Mouse (Mus musculus) megakaryocyte, embryonic 14.5 days (primary cell): ENCODE results near the gene Ptprn. TPM values are rescaled to one million over a fixed set of nuclear protein-coding genes. Genes with fewer than 3 reads are reported as not detected.

Experiments
- H3K27me3 ChIP-seq: replicated peaks from 2 replicates; pipeline ENCODE3; 2012; ENCODE audit warnings: inconsistent platforms
- H3K36me3 ChIP-seq: replicated peaks from 2 replicates; pipeline ENCODE3; 2012; ENCODE audit warnings: low read length, inconsistent platforms, mixed read lengths
- H3K4me1 ChIP-seq: 2 replicates; pipeline ENCODE4 v1.6.1; 2012; ENCODE audit warnings: inconsistent platforms
- H3K4me3 ChIP-seq: replicated peaks from 2 replicates; pipeline ENCODE3; 2012; ENCODE audit warnings: moderate library complexity, mild to moderate bottlenecking, inconsistent platforms
- H3K9me3 ChIP-seq: 2 replicates; pipeline ENCODE4 v1.6.1; 2012; ENCODE audit warnings: inconsistent platforms
- FLI1 ChIP-seq: IDR thresholded peaks from 2 replicates; pipeline ENCODE4 v1.6.1; 2012; ENCODE audit warnings: low read length, inconsistent platforms, mixed read lengths
- GATA1 ChIP-seq: IDR thresholded peaks from 3 replicates; pipeline ENCODE4 v1.6.1; 2012; ENCODE audit warnings: mixed read lengths, low read length, inconsistent platforms, borderline replicate concordance
- polyA plus RNA-seq: library from polyadenylated mRNA; stranded (reverse); fragments of >175 nt; gene quantifications from 2 replicates; pipeline ENCODE4 v1.2.3, GENCODE M21; 2012; ENCODE audit warnings: low replicate concordance; ENCODE audit not compliant: insufficient read depth

The Ptprn gene
- polyA plus RNA-seq, 1 experiment: 12.4 TPM

DNA sequence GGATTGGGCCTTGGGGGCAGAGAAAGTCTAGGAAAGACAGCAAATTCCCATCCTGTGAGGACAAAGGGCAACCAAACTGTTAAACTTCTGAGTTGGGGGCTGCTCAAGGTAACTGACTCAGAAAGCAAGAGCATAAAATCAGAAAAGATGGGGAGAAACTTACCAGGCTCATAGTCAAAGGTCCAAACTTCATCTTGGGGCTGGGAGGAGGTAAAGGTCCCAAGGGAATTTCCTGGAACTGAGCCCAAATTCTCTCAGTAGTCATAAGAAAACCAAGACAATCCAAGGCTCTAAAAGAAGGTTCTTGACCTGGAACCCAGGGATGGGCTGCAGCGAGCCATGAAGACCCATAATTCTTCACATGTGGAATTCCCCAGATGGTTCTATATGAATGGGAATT, 63.1 kb downstream of the Ptprn start:
- H3K36me3 ChIP-seq: peaks cover 91% of the 10 kb centered on the region
- no peaks in the 10 kb centered on the region for H3K9me3 ChIP-seq
- H3K4me1 ChIP-seq: peaks cover 27% of the 10 kb centered on the region
- no peak overlapping the region for H3K4me3 ChIP-seq
- H3K27me3 ChIP-seq: no peaks in the 10 kb centered on the region
- TF ChIP-seq GATA1 (no peak), FLI1 (no peak)

Other genes starting within 250 kb of the Ptprn start
- gene Nhej1, start 139.3 kb downstream of the Ptprn start, polyA plus RNA-seq: 0.66 TPM in 1 of 2 replicates, not detected in the other
- not detected in 2 replicates for gene Slc23a3, start 130.6 kb downstream of the Ptprn start, polyA plus RNA-seq
- 34.3 and 35.1 TPM in 2 replicates for gene Cnppd1, start 121.8 kb downstream of the Ptprn start, polyA plus RNA-seq
- 42.4 and 48.9 TPM in 2 replicates for gene Retreg2, start 121.7 kb downstream of the Ptprn start, polyA plus RNA-seq
- gene Zfand2b, start 95.9 kb downstream of the Ptprn start, polyA plus RNA-seq: 20.4 and 28.1 TPM in 2 replicates
- 6.4 and 12.6 TPM in 2 replicates for gene Abcb6, start 84.1 kb downstream of the Ptprn start, polyA plus RNA-seq
- gene Ankzf1, start 72.4 kb downstream of the Ptprn start, polyA plus RNA-seq: 0.68 and 8.0 TPM in 2 replicates
- gene Atg9a, start 72.3 kb downstream of the Ptprn start, polyA plus RNA-seq: 58.1 and 99.4 TPM in 2 replicates
- gene Glb1l, start 53.7 kb downstream of the Ptprn start, polyA plus RNA-seq: 0.47 and 1.1 TPM in 2 replicates
- gene Stk16, start 53.7 kb downstream of the Ptprn start, polyA plus RNA-seq: 195 and 221 TPM in 2 replicates
- 283 and 585 TPM in 2 replicates for gene Tuba4a, start 44.6 kb downstream of the Ptprn start, polyA plus RNA-seq
- gene A630095N17Rik, start 32.4 kb downstream of the Ptprn start, polyA plus RNA-seq: not detected in 2 replicates
- gene Dnajb2, start 28.1 kb downstream of the Ptprn start, polyA plus RNA-seq: 97.0 and 100 TPM in 2 replicates
- gene Resp18, start 13.9 kb upstream of the Ptprn start, polyA plus RNA-seq: 0.26 TPM in 1 of 2 replicates, not detected in the other
- gene Dnpep, start 53.5 kb upstream of the Ptprn start, polyA plus RNA-seq: 165 and 178 TPM in 2 replicates
- gene Des, start 95.8 kb upstream of the Ptprn start, polyA plus RNA-seq: 0.11 TPM in 1 of 2 replicates, not detected in the other
- 48.7 TPM in 1 of 2 replicates, not detected in the other for gene Speg, start 110.8 kb upstream of the Ptprn start, polyA plus RNA-seq
- gene Gmppa, start 171.4 kb upstream of the Ptprn start, polyA plus RNA-seq: 234 and 693 TPM in 2 replicates
- 0.13 TPM in 1 of 2 replicates, not detected in the other for gene Asic4, start 185.9 kb upstream of the Ptprn start, polyA plus RNA-seq
- gene Chpf, start 214.8 kb upstream of the Ptprn start, polyA plus RNA-seq: 9.2 and 30.3 TPM in 2 replicates
- gene Tmem198, start 215.0 kb upstream of the Ptprn start, polyA plus RNA-seq: 1.7 TPM in 1 of 2 replicates, not detected in the other
- 8.6 and 12.9 TPM in 2 replicates for gene Obsl1, start 241.9 kb upstream of the Ptprn start, polyA plus RNA-seq
- gene Inha, start 242.6 kb upstream of the Ptprn start, polyA plus RNA-seq: 2.3 and 2.4 TPM in 2 replicates